Mouse (Mus musculus) heart, embryonic 14.5 days (tissue): ENCODE data around the gene Ly86. TPM values are rescaled to one million over a fixed set of nuclear protein-coding genes. Genes with fewer than 3 reads are reported as not detected.

Experiments
- ATAC-seq: fragments of 200-750 bp; cut with Nextera tagmentation; 2 replicates; pipeline ENCODE4 v1.8.0; 2017; ENCODE audit warnings: low read depth, moderate TSS enrichment; ENCODE audit not compliant: insufficient number of reproducible peaks, insufficient read depth, low FRiP score
- H3K27ac ChIP-seq, 2 experiments: fragments of 200-500 bp in 1 of 2; fragments of 300-500 bp in 1 of 2; sonication (generic) in 1 of 2; replicated peaks in 1 of 2; 2 replicates each; pipeline ENCODE4 v1.5.1; 2012 to 2014; ENCODE audit warnings: low read depth in 2 of 2, low read length in 2 of 2, control low read depth in 1 of 2, mild to moderate bottlenecking in 1 of 2, mixed read lengths in 1 of 2; ENCODE audit not compliant: control insufficient read depth in 1 of 2, insufficient read depth in 1 of 2
- H3K27me3 ChIP-seq: fragments of 300-500 bp; sonication (generic); 2 replicates; pipeline ENCODE4 v1.6.1; 2014; ENCODE audit warnings: mild to moderate bottlenecking, low read length, control low read depth; ENCODE audit not compliant: control insufficient read depth, insufficient read depth
- H3K36me3 ChIP-seq: fragments of 300-500 bp; sonication (generic); 2 replicates; pipeline ENCODE4 v1.6.1; 2014; ENCODE audit warnings: mild to moderate bottlenecking, control low read depth, low read length, mixed read lengths; ENCODE audit not compliant: control insufficient read depth, insufficient read depth
- H3K4me1 ChIP-seq, 2 experiments: fragments of 200-500 bp in 1 of 2; fragments of 300-500 bp in 1 of 2; sonication (generic) in 1 of 2; 2 replicates each; pipeline ENCODE4 v1.6.1; 2012 to 2014; ENCODE audit warnings: low read length in 2 of 2, control low read depth in 1 of 2, mixed read lengths in 1 of 2; ENCODE audit not compliant: control insufficient read depth in 2 of 2, insufficient read depth in 2 of 2
- H3K4me2 ChIP-seq: fragments of 300-500 bp; sonication (generic); 2 replicates; pipeline ENCODE4 v1.6.1; 2014; ENCODE audit warnings: mild to moderate bottlenecking, low read length
- H3K4me3 ChIP-seq, 2 experiments: fragments of 200-500 bp in 1 of 2; fragments of 300-500 bp in 1 of 2; sonication (generic) in 1 of 2; 2 replicates each; pipeline ENCODE4 v1.5.1; 2012 to 2014; ENCODE audit warnings: low read length in 2 of 2, mild to moderate bottlenecking in 2 of 2, control low read depth in 1 of 2, low read depth in 1 of 2, moderate library complexity in 1 of 2; ENCODE audit not compliant: control insufficient read depth in 1 of 2, insufficient read depth in 1 of 2
- H3K9ac ChIP-seq: fragments of 300-500 bp; sonication (generic); 2 replicates; pipeline ENCODE4 v1.6.1; 2014; ENCODE audit warnings: mild to moderate bottlenecking, low read length
- H3K9me3 ChIP-seq: fragments of 300-500 bp; sonication (generic); 2 replicates; pipeline ENCODE4 v1.6.1; 2016; ENCODE audit warnings: low read length, control low read depth; ENCODE audit not compliant: control insufficient read depth
- WGBS: fragments of 180-500 bp; shearing (Covaris S2); extraction: QIAGEN DNeasy Blood & Tissue Kit; methylation state at CpG from one replicate; pipeline ENCODE4 v1.1.7; 2014; 5-methylcytosine and 5-hydroxymethylcytosine counted together
- polyA plus RNA-seq: library from polyadenylated mRNA; unstranded; fragments of >200 nt; fragmentation: Nextera tagmentation; extraction: Ambion mirVana; gene quantifications from 2 replicates; pipeline ENCODE4 v1.2.1, GENCODE M21; 2014

Ly86 gene
- polyA plus RNA-seq, 1 experiment from 2014 or later = 9.4 TPM

DNA sequence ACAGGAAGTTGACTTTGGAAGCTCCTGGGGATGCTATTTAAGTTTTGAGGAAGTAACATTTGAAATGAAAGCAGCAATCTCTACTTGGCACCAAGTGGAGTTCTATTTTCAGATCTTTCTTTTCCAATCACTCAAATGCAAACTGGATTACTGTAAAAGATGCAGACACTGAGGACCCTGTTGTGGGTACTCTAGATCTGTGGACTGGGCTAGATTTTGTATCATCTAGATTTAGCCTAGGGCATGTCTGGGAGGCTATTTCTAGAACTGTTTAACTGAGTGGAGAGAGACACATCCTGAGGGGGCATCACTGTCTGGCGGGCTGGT is 11.5 kb upstream of the Ly86 start:
- Histone ChIP-seq H3K27me3 (no peaks in the 10 kb centered on the region), H3K9ac (no peak overlapping the region), H3K4me2 (no peak overlapping the region), H3K4me3 (no peak overlapping the region), H3K9me3 (no peaks in the 10 kb centered on the region), H3K36me3 (no peaks in the 10 kb centered on the region), H3K4me1 (no peaks in the 10 kb centered on the region), H3K27ac (no peak overlapping the region)
- no peak for ATAC-seq
- WGBS = 68% methylated on average over 1 of the region's 1 CpGs

DNA sequence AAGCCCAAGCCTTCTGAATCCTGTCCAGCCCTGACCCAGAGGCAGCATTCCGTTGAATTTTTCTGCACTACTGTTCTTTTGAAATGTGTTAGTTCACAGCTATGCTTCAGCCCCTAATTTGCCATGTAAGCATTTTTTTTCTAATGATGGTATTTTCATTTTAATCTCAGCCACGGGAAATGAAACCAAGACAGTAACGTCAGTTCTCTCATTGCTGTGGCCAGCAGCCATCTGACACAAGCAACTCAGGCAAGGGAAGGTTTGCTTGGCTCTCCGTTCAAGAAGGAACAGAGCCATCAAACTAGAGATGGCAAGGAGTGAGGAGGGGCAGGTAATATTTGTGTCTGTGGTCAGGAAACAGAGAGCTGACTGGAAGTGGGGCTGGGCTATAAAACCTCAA is 7.7 kb upstream of the Ly86 start:
- ATAC-seq = no peak
- H3K9me3 ChIP-seq = no peaks in the 10 kb centered on the region
- H3K27ac ChIP-seq = no peak overlapping the region

DNA sequence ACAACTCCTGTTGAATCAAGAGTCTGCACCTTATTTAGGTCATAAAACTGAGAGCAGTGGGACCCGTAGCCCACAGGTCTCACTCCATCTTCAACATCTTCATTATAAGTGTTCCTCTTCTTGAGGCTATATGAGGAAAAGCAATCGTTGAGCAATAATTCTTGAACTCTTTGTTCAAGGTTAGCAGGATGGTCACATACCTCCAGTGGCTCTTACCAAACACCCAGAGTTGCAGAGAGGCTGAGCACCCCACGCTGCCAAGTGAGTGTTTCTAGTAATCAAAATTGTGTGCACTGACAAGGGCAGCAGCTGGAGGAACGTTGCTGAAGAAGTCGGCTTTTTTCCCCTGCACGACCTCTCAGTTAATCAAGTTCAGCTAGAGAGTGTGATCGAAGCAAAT is 7.1 kb upstream of the Ly86 start:
- ATAC-seq = no peak
- 65% methylated on average over 7 of the region's 7 CpGs for WGBS
- H3K27me3 ChIP-seq = no peaks in the 10 kb centered on the region
- no peak overlapping the region for H3K4me3 ChIP-seq
- no peak overlapping the region for H3K9ac ChIP-seq
- no peak overlapping the region for H3K4me2 ChIP-seq
- no peak overlapping the region for H3K27ac ChIP-seq
- H3K9me3 ChIP-seq = no peaks in the 10 kb centered on the region
- H3K36me3 ChIP-seq = no peaks in the 10 kb centered on the region
- no peaks in the 10 kb centered on the region for H3K4me1 ChIP-seq

More for the DNA sequence above, 7.7 kb upstream of the Ly86 start:
- no peak overlapping the region for H3K4me2 ChIP-seq
- H3K4me3 ChIP-seq = no peak overlapping the region
- no peaks in the 10 kb centered on the region for H3K27me3 ChIP-seq
- WGBS = 73% methylated on average over 4 of the region's 4 CpGs
- H3K36me3 ChIP-seq = no peaks in the 10 kb centered on the region
- no peak overlapping the region for H3K9ac ChIP-seq
- H3K4me1 ChIP-seq = no peaks in the 10 kb centered on the region

DNA sequence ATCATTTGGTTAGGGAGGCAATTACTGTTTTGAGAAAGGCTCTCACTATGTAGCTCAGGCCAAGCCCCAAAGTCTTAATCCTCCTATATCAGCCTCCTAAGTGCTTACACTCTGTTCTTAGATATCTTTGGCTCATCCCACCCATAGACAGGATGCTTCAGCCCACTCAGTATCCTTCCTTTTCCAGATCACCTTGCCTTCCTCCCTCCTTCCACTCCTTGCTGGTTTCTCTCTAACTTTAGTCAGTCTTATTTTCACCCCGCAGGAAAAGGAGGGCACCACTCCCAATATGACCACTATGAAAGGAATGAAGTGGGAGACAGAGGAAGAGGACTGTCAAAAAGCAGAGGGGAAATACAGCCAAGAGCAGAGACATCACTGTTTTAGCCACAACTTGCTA is 2.2 kb upstream of the Ly86 start:
- H3K4me1 ChIP-seq = no peaks in the 10 kb centered on the region

DNA sequence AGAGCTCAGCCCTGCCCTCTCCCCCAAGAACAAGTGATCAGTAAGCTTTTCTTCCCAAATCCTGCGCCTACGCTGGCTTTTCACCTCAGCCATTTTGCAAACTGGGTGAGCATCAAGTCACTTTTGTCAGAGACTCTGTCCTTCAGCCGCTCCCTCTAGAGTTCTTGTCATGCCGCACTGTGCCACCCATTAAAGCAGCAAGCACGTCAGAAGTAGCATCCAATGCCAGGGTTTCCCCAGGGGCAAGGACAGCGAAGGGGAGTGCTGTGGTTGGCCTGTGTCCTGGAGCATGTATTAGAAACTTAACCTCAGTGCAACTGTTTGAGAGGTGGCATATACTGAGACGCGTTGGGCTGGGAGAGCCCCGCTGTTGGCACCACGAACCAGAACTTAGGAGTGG is 815 bp downstream of the Ly86 start:
- Histone ChIP-seq H3K4me3 (no peak overlapping the region), H3K4me2 (no peak overlapping the region), H3K4me1 (no peaks in the 10 kb centered on the region), H3K9ac (no peak overlapping the region), H3K27me3 (no peaks in the 10 kb centered on the region), H3K27ac (no peak overlapping the region), H3K36me3 (no peaks in the 10 kb centered on the region), H3K9me3 (no peaks in the 10 kb centered on the region)
- WGBS = 88% methylated on average over 10 of the region's 10 CpGs
- ATAC-seq = no peak

More for the DNA sequence above, 2.2 kb upstream of the Ly86 start:
- no peaks in the 10 kb centered on the region for H3K9me3 ChIP-seq
- H3K4me2 ChIP-seq = no peak overlapping the region
- 71% methylated on average over 1 of the region's 1 CpGs for WGBS
- no peak overlapping the region for H3K27ac ChIP-seq
- H3K4me3 ChIP-seq = no peak overlapping the region
- H3K36me3 ChIP-seq = no peaks in the 10 kb centered on the region
- no peak for ATAC-seq
- H3K9ac ChIP-seq = no peak overlapping the region
- H3K27me3 ChIP-seq = no peaks in the 10 kb centered on the region

DNA sequence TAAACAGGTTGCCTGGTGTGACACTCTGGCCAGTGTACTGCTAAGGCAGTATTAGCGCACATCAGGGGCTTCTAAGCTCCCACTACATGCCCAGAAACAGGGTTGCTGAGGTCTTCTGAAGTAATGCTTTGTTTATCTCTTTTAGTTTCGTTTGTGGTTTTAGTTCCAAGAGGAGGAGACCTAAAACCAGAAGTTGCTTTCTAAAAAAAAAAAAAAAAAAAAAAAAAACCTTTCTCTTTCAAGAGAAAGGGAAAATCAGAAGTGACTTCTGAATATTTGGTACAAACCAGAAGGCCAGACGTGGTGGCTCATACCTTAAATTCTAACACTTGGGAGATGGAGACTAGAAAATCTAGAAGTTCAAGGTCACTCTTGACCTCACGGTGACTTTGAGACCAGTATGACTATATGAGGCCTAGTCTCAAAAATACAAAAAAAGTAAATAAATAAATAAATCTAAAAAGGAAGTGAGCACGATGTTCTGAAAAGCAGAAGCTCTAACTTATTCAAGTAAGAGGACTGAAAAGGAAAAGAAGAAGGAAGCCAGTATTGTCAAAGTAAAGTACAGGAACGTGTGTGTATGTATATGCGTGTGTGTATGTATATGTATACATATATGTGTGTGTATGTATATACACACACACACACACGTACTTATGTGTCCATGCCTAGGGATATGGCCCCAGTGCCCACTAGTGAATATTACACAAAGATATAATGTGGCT is 3.0 kb downstream of the Ly86 start:
- no peaks in the 10 kb centered on the region for H3K36me3 ChIP-seq
- no peaks in the 10 kb centered on the region for H3K27me3 ChIP-seq
- H3K9me3 ChIP-seq = 0 out of 2 replicates have a peak, but pooled peaks cover 3% of the 10 kb centered on the region
- no peak overlapping the region for H3K4me3 ChIP-seq
- no peak for ATAC-seq
- no peak overlapping the region for H3K4me2 ChIP-seq
- 80% methylated on average over 8 of the region's 8 CpGs for WGBS
- no peak overlapping the region for H3K27ac ChIP-seq
- no peak overlapping the region for H3K9ac ChIP-seq
- no peaks in the 10 kb centered on the region for H3K4me1 ChIP-seq

DNA sequence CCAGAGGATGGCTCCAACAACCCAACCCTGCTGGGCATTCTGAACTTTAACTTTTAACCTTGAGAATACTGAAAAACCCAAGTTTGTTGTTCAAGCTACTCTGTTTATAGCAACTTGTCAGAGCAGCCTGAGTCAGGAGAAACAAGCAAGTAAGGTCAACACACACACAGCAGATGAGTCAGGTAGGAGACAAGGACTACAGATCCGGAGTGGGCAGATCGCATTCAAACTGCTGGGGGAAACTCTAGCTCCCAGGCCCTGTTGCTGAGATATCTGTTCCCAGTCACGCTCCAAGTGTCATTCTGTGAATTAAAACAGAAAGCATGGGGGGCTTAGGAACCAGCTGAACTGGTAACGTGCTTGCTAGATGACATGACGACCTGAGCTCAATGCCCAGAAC is 4.0 kb downstream of the Ly86 start:
- WGBS = 70% methylated on average over 5 of the region's 5 CpGs
- ATAC-seq = no peak
- H3K4me3 ChIP-seq = no peak overlapping the region
- H3K27ac ChIP-seq = no peak overlapping the region
- no peaks in the 10 kb centered on the region for H3K36me3 ChIP-seq
- peaks cover 0 to 2% of the 10 kb centered on the region in 2 experiments; a peak in 2 of 4 replicates for H3K4me1 ChIP-seq
- no peak overlapping the region for H3K9ac ChIP-seq
- 0 out of 2 replicates have a peak, but pooled peaks cover 3% of the 10 kb centered on the region for H3K9me3 ChIP-seq
- no peak overlapping the region for H3K4me2 ChIP-seq
- H3K27me3 ChIP-seq = no peaks in the 10 kb centered on the region

DNA sequence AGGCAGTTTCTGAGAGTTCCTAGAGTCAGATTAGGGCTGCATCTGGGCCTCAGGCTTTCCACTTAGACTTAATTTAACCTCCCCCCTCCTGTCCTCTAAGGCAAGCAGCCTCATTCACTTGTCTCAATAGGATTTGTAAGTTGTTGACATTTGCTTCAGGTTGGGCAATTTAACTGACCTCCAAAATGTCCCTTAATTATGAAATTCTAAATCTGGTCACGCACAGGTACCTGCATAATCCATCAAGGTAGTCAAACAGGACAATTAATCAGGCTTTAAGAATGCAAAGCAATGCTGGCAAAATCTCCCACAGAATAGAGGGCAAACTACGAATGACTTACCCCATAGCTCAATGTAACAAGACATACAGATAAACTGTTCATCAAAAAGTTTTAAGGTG is 8.0 kb downstream of the Ly86 start:
- H3K9me3 ChIP-seq = 0 out of 2 replicates have a peak, but pooled peaks cover 3% of the 10 kb centered on the region
- H3K27me3 ChIP-seq = no peaks in the 10 kb centered on the region
- no peaks in the 10 kb centered on the region for H3K36me3 ChIP-seq
- ATAC-seq = no peak
- no peak overlapping the region for H3K4me3 ChIP-seq
- 72% methylated on average over 2 of the region's 2 CpGs for WGBS
- no peak overlapping the region for H3K27ac ChIP-seq
- no peak overlapping the region for H3K4me2 ChIP-seq
- peaks cover 0 to 4% of the 10 kb centered on the region in 2 experiments; a peak in 2 of 4 replicates for H3K4me1 ChIP-seq
- no peak overlapping the region for H3K9ac ChIP-seq
